Mouse (Mus musculus): ENCODE data around the gene Gm48552.

- no peak for TF ChIP-seq CTCF (IDR thresholded peaks at IDR 0.05; ENCODE audit: control insufficient read depth, insufficient read depth, low read length)
- TF ChIP-seq POLR2A (IDR thresholded peaks at IDR 0.05; ENCODE audit: borderline replicate concordance, control insufficient read depth, low read depth, low read length) = no peak
Measured at GRCm38 (mm10) chr10:81403511-81403910, 14.7 kb downstream of the Gm48552 start.

Measured in bone marrow, adult 2 months (tissue).